Mouse (Mus musculus): ENCODE measurements around the gene Grb10. TPM values are rescaled to one million over a fixed set of nuclear protein-coding genes. Genes with fewer than 3 reads are reported as not detected.
A peak's percentile ranks its signal among the peaks of the same experiment; 100 is the strongest.

Gene Grb10
- polyA plus RNA-seq (2016; fragmentation: Nextera tagmentation; extraction: Ambion mirVana), result 654 and 797 TPM in 2 replicates

GRCm38 (mm10) chr11:12038470-12038985 is at the start of gene Grb10:
Gene Grb10, minus strand, starts transcription at chr11:12038683.
- DNase-seq (ENCODE audit: low spot score), result no peak
- WGBS, result 48% methylated on average over 10 of the region's 10 CpGs
- Histone ChIP-seq H3K4me3 (peak within 1 kb of the TSS; percentile 74), H3K27me3 (ENCODE audit: insufficient read depth, poor library complexity, severe bottlenecking) (peaks cover 75% of the 10 kb centered on the region), H3K27ac (peak within 1 kb of the TSS; percentile 96), H3K4me1 (0 out of 2 replicates have a peak, but pooled peaks cover 2% of the 10 kb centered on the region), H3K36me3 (0 out of 2 replicates have a peak, but pooled peaks cover 3% of the 10 kb centered on the region), H3K9me3 (no peaks in the 10 kb centered on the region)

- Histone ChIP-seq H3K27me3 (ENCODE audit: insufficient read depth, poor library complexity, severe bottlenecking) (no peaks in the 10 kb centered on the region), H3K4me3 (no peak overlapping the region), H3K4me1 (no peaks in the 10 kb centered on the region), H3K36me3 (0 out of 2 replicates have a peak, but pooled peaks cover 3% of the 10 kb centered on the region), H3K27ac (no peak overlapping the region), H3K9me3 (no peaks in the 10 kb centered on the region; the same call in 1 of the 2 replicates)
- WGBS, result 78% methylated on average over 3 of the region's 3 CpGs
- DNase-seq (ENCODE audit: low spot score), result no peak
Measured at GRCm38 (mm10) chr11:12081638-12082037, 43.2 kb upstream of the Grb10 start.

- H3K27me3 ChIP-seq (ENCODE audit: insufficient read depth, poor library complexity, severe bottlenecking), result no peaks in the 10 kb centered on the region
- no peaks in the 10 kb centered on the region; the same call in 1 of the 2 replicates for H3K9me3 ChIP-seq
- no peak for DNase-seq (ENCODE audit: low spot score)
- WGBS, result 78% methylated on average over 2 of the region's 2 CpGs
- no peaks in the 10 kb centered on the region for H3K4me1 ChIP-seq
- H3K36me3 ChIP-seq, result 0 out of 2 replicates have a peak, but pooled peaks cover 3% of the 10 kb centered on the region
- H3K27ac ChIP-seq, result no peak overlapping the region
- no peak overlapping the region for H3K4me3 ChIP-seq
Measured at GRCm38 (mm10) chr11:12079231-12079630, 40.7 kb upstream of the Grb10 start.

GRCm38 (mm10) chr11:12075449-12075848 is 37.0 kb upstream of the Grb10 start:
- no peaks in the 10 kb centered on the region for H3K27me3 ChIP-seq (ENCODE audit: insufficient read depth, poor library complexity, severe bottlenecking)
- no peak for DNase-seq (ENCODE audit: low spot score)
- no peaks in the 10 kb centered on the region for H3K4me1 ChIP-seq
- no peaks in the 10 kb centered on the region for H3K36me3 ChIP-seq
- H3K27ac ChIP-seq, result no peak overlapping the region
- no peaks in the 10 kb centered on the region for H3K9me3 ChIP-seq
- 92% methylated on average over 1 of the region's 1 CpGs for WGBS
- no peak overlapping the region for H3K4me3 ChIP-seq

GRCm38 (mm10) chr11:12073394-12074226 is 35.1 kb upstream of the Grb10 start:
- H3K27ac ChIP-seq, result no peak overlapping the region
- 82% methylated on average over 6 of the region's 6 CpGs for WGBS
- no peaks in the 10 kb centered on the region for H3K9me3 ChIP-seq
- H3K4me3 ChIP-seq, result no peak overlapping the region
- H3K36me3 ChIP-seq, result no peaks in the 10 kb centered on the region
- H3K27me3 ChIP-seq (ENCODE audit: insufficient read depth, poor library complexity, severe bottlenecking), result no peaks in the 10 kb centered on the region
- H3K4me1 ChIP-seq, result no peaks in the 10 kb centered on the region
- no peak for DNase-seq (ENCODE audit: low spot score)

- H3K9me3 ChIP-seq, result no peaks in the 10 kb centered on the region
- 66% methylated on average over 3 of the region's 3 CpGs for WGBS
- no peak overlapping the region for H3K4me3 ChIP-seq
- H3K4me1 ChIP-seq, result no peaks in the 10 kb centered on the region
- DNase-seq (ENCODE audit: low spot score), result no peak
- no peaks in the 10 kb centered on the region for H3K27me3 ChIP-seq (ENCODE audit: insufficient read depth, poor library complexity, severe bottlenecking)
- H3K27ac ChIP-seq, result no peak overlapping the region
- H3K36me3 ChIP-seq, result no peaks in the 10 kb centered on the region
Measured at GRCm38 (mm10) chr11:12072322-12072721, 33.8 kb upstream of the Grb10 start.

GRCm38 (mm10) chr11:12059005-12059404 is 20.5 kb upstream of the Grb10 start:
- 71% methylated on average over 4 of the region's 4 CpGs for WGBS
- peaks cover 10% of the 10 kb centered on the region; the same call in 1 of the 2 replicates for H3K36me3 ChIP-seq
- no peak overlapping the region for H3K4me3 ChIP-seq
- H3K4me1 ChIP-seq, result no peaks in the 10 kb centered on the region
- no peak overlapping the region for H3K27ac ChIP-seq
- H3K27me3 ChIP-seq (ENCODE audit: insufficient read depth, poor library complexity, severe bottlenecking), result no peaks in the 10 kb centered on the region
- no peak for DNase-seq (ENCODE audit: low spot score)
- H3K9me3 ChIP-seq, result no peaks in the 10 kb centered on the region

- Histone ChIP-seq H3K9me3 (no peaks in the 10 kb centered on the region), H3K4me1 (no peaks in the 10 kb centered on the region), H3K4me3 (no peak overlapping the region), H3K36me3 (peaks cover 15% of the 10 kb centered on the region; the same call in 1 of the 2 replicates), H3K27ac (no peak overlapping the region), H3K27me3 (ENCODE audit: insufficient read depth, poor library complexity, severe bottlenecking) (no peaks in the 10 kb centered on the region)
- 54% methylated on average over 2 of the region's 2 CpGs for WGBS
- no peak for DNase-seq (ENCODE audit: low spot score)
Measured at GRCm38 (mm10) chr11:12048547-12049327, 10.3 kb upstream of the Grb10 start.

- Histone ChIP-seq H3K4me3 (no peak overlapping the region), H3K4me1 (no peaks in the 10 kb centered on the region), H3K27me3 (ENCODE audit: insufficient read depth, poor library complexity, severe bottlenecking) (peaks cover 2% of the 10 kb centered on the region), H3K9me3 (no peaks in the 10 kb centered on the region), H3K27ac (no peak overlapping the region), H3K36me3 (peaks cover 15% of the 10 kb centered on the region; the same call in 1 of the 2 replicates)
- no peak for DNase-seq (ENCODE audit: low spot score)
- WGBS, result 69% methylated on average over 1 of the region's 1 CpGs
Measured at GRCm38 (mm10) chr11:12048135-12048534, 9.7 kb upstream of the Grb10 start.

- 44% methylated on average over 3 of the region's 3 CpGs for WGBS
- H3K4me1 ChIP-seq, result 0 out of 2 replicates have a peak, but pooled peaks cover 2% of the 10 kb centered on the region
- no peak overlapping the region for H3K4me3 ChIP-seq
- no peak for DNase-seq (ENCODE audit: low spot score)
- peaks cover 12% of the 10 kb centered on the region; the same call in 1 of the 2 replicates for H3K36me3 ChIP-seq
- no peak overlapping the region for H3K27ac ChIP-seq
- peaks cover 30% of the 10 kb centered on the region for H3K27me3 ChIP-seq (ENCODE audit: insufficient read depth, poor library complexity, severe bottlenecking)
- no peaks in the 10 kb centered on the region for H3K9me3 ChIP-seq
Measured at GRCm38 (mm10) chr11:12044245-12044644, 5.8 kb upstream of the Grb10 start.

GRCm38 (mm10) chr11:12041787-12042186 is 3.3 kb upstream of the Grb10 start:
- no peak for DNase-seq (ENCODE audit: low spot score)
- H3K36me3 ChIP-seq, result peaks cover 4% of the 10 kb centered on the region; the same call in 1 of the 2 replicates
- no peak overlapping the region for H3K4me3 ChIP-seq
- 76% methylated on average over 4 of the region's 4 CpGs for WGBS
- 0 out of 2 replicates have a peak, but pooled peaks cover 2% of the 10 kb centered on the region for H3K4me1 ChIP-seq
- H3K9me3 ChIP-seq, result no peaks in the 10 kb centered on the region
- peaks cover 47% of the 10 kb centered on the region for H3K27me3 ChIP-seq (ENCODE audit: insufficient read depth, poor library complexity, severe bottlenecking)
- no peak overlapping the region for H3K27ac ChIP-seq

- 0 out of 2 replicates have a peak, but pooled peaks cover 2% of the 10 kb centered on the region for H3K4me1 ChIP-seq
- peaks cover 51% of the 10 kb centered on the region for H3K27me3 ChIP-seq (ENCODE audit: insufficient read depth, poor library complexity, severe bottlenecking)
- H3K36me3 ChIP-seq, result peaks cover 4% of the 10 kb centered on the region; the same call in 1 of the 2 replicates
- DNase-seq (ENCODE audit: low spot score), result no peak
- H3K4me3 ChIP-seq, result no peak overlapping the region
- H3K9me3 ChIP-seq, result no peaks in the 10 kb centered on the region
- H3K27ac ChIP-seq, result no peak overlapping the region
- WGBS, result 75% methylated on average over 6 of the region's 6 CpGs
Measured at GRCm38 (mm10) chr11:12041379-12041778, 2.9 kb upstream of the Grb10 start.

Measured in heart, embryonic 10.5 days (tissue).